Mouse (Mus musculus): ENCODE results near the gene Mmp14. TPM values are rescaled to one million over a fixed set of nuclear protein-coding genes. Genes with fewer than 3 reads are reported as not detected.

Gene Mmp14
- total RNA-seq, 2 experiments from 2014 or later: 3.0 to 4.5 TPM

GRCm38 (mm10) chr14:54432837-54433830 is 1.7 kb downstream of the Mmp14 start:
- peak; percentile 68 for ATAC-seq (replicated peaks; ENCODE audit: poor library complexity)

- no peak for ATAC-seq (replicated peaks; ENCODE audit: poor library complexity)
Measured at GRCm38 (mm10) chr14:54433941-54434531, 2.6 kb downstream of the Mmp14 start.

GRCm38 (mm10) chr14:54435194-54435918 is 3.9 kb downstream of the Mmp14 start:
- ATAC-seq (replicated peaks; ENCODE audit: poor library complexity): no peak

GRCm38 (mm10) chr14:54439155-54439554 is 7.7 kb downstream of the Mmp14 start:
- no peak for ATAC-seq (replicated peaks; ENCODE audit: poor library complexity)

GRCm38 (mm10) chr14:54439610-54440009 is 8.2 kb downstream of the Mmp14 start:
- ATAC-seq (replicated peaks; ENCODE audit: poor library complexity): no peak

GRCm38 (mm10) chr14:54440538-54440937 is 9.1 kb downstream of the Mmp14 start:
- ATAC-seq (replicated peaks; ENCODE audit: poor library complexity): no peak

- ATAC-seq (replicated peaks; ENCODE audit: poor library complexity): no peak
Measured at GRCm38 (mm10) chr14:54441365-54441764, 10.0 kb downstream of the Mmp14 start.

- ATAC-seq (replicated peaks; ENCODE audit: poor library complexity): peak; percentile 33
Measured at GRCm38 (mm10) chr14:54442548-54442947, 11.1 kb downstream of the Mmp14 start.

GRCm38 (mm10) chr14:54443196-54443595 is 11.8 kb downstream of the Mmp14 start:
- no peak for ATAC-seq (replicated peaks; ENCODE audit: poor library complexity)

- ATAC-seq (replicated peaks; ENCODE audit: poor library complexity): no peak
Measured at GRCm38 (mm10) chr14:54443712-54444618, 12.6 kb downstream of the Mmp14 start.

GRCm38 (mm10) chr14:54445476-54445875 is 14.1 kb downstream of the Mmp14 start:
- no peak for ATAC-seq (replicated peaks; ENCODE audit: poor library complexity)

GRCm38 (mm10) chr14:54453566-54453965 is 22.2 kb downstream of the Mmp14 start:
- ATAC-seq (replicated peaks; ENCODE audit: poor library complexity): no peak

GRCm38 (mm10) chr14:54454669-54455528 is 23.5 kb downstream of the Mmp14 start:
- ATAC-seq (replicated peaks; ENCODE audit: poor library complexity): peak; percentile 46; the same call in 1 of the 2 replicates

GRCm38 (mm10) chr14:54457907-54458569 is 26.6 kb downstream of the Mmp14 start:
- ATAC-seq (replicated peaks; ENCODE audit: poor library complexity): no peak

GRCm38 (mm10) chr14:54462146-54462545 is 30.7 kb downstream of the Mmp14 start:
- no peak for ATAC-seq (replicated peaks; ENCODE audit: poor library complexity)

- ATAC-seq (replicated peaks; ENCODE audit: poor library complexity): peak; percentile 27
Measured at GRCm38 (mm10) chr14:54463108-54463958, 31.9 kb downstream of the Mmp14 start.

GRCm38 (mm10) chr14:54463959-54464292 is 32.5 kb downstream of the Mmp14 start, which contains the start of gene Lrp10:
Gene Lrp10 (plus strand): TSS chr14:54464137.
- ATAC-seq (replicated peaks; ENCODE audit: poor library complexity): peak; percentile 89
